Mouse (Mus musculus) thymus, postnatal 4 days (tissue): ENCODE data around the gene Ybx1.
"Not testable (repeated sequence)": the region's sequence is repeated elsewhere in the genome, so short reads cannot be mapped to it uniquely, and the experiment has no call there.

ENCODE experiments used
- DNase-seq: peaks from one replicate; pipeline ENCODE4 v3.0.0; 2021

Gene Ybx1

GRCm38 (mm10) chr4:119294415-119295133 is at the start of gene Ybx1:
TSS of gene Ybx1 (minus strand) at chr4:119294604.
- peak; percentile 99 for DNase-seq

DNA sequence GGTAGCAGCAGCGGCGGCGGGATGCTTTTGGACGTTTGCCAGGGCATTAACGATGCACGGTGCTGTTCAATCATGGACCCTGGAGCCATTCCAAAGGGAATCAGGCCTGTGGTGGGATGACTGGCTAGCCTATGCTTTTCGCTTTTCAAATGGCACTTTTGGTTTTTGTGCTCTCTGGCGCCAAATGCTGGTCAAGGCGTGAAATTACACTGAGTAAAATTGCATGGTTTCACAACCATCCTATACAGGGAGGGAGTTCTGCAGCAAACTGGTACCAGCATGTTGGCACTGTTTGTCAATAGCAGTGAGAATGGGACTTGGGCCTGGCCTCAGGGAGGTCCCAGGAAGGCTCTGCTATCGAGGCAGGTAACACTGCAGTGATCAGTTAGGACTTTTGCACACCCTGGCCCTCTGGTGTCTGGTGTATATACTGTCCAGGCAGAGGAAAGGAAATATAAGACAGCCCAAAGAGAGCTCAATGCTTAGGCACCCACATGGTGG is 44.5 kb upstream of the Ybx1 start:
- peak; percentile 69 for DNase-seq

GRCm38 (mm10) chr4:119338422-119338821 is 44.0 kb upstream of the Ybx1 start:
- DNase-seq = no peak

- DNase-seq = no peak
Measured at GRCm38 (mm10) chr4:119333487-119333886, 39.1 kb upstream of the Ybx1 start.

GRCm38 (mm10) chr4:119320896-119321550 is 26.6 kb upstream of the Ybx1 start:
- DNase-seq = peak; percentile 19

DNA sequence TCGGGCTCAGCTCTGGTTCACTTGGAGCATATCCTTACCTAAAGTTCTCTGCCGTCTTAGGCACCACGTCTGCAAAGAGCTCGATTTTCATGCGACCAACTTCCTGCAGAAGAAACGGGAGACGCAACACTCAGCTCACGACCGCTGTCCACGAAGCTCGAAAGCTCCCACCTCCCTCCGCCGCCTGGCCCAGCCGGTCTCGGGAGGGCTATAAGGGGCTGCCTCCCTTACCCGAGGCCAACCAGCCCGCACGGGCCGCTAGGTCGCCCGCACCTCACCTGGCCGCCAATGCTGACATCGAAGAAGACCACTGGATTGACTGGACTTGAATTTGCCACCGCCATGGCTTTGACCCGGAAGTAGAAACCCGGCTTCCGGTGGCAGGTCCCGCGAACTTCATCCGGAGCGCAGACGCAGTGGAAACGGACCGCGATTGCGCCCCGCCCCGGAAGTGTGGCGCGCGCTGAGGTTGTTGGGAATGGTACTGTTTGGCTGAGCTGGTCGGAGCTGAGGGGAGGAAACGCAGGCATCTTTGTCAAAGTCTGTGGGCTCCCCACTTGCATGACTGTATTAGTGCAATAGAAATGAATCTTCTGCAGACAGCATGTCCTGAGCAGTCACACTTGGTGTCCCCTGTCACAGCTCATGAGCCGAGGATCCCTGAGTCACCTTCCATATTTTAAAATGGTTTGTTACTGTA is 25.9 kb upstream of the Ybx1 start, which contains the start of gene Ppih:
Gene Ppih, minus strand, starts transcription at position 416 of the 700 bp plus-strand sequence.
- DNase-seq = peak; percentile 97

- DNase-seq = no peak
Measured at GRCm38 (mm10) chr4:119313756-119314155, 19.4 kb upstream of the Ybx1 start.

GRCm38 (mm10) chr4:119305418-119305817 is 11.0 kb upstream of the Ybx1 start:
- DNase-seq = no peak

GRCm38 (mm10) chr4:119303291-119303690 is 8.9 kb upstream of the Ybx1 start:
- DNase-seq = no peak

- DNase-seq = no peak
Measured at GRCm38 (mm10) chr4:119301777-119302176, 7.4 kb upstream of the Ybx1 start.

DNA sequence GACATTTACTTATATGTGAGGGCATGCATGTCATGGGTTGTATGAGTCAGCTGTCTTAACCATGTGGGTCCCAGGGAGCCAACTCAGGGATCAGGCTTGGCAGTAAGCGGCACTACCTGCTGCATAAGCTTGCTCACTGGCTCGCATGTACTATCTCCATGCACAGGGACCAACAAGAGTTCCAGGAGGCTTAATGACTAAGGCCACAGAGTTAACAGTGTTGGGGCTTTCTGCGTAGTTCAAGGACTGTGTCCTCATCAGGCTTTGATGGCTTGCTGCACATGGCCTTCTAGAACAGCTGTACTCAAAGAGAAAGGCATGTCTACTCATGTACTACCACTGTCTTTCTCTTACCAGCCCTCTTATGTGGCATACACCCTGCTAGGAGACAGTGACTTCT is 6.4 kb upstream of the Ybx1 start:
- no peak for DNase-seq

- no peak for DNase-seq
Measured at GRCm38 (mm10) chr4:119297361-119297760, 3.0 kb upstream of the Ybx1 start.

GRCm38 (mm10) chr4:119295134-119295453 is 690 bp upstream of the Ybx1 start:
- DNase-seq = no peak

GRCm38 (mm10) chr4:119293574-119294258 is 688 bp downstream of the Ybx1 start:
- DNase-seq = peak; percentile 66

- peak; percentile 64 for DNase-seq
Measured at GRCm38 (mm10) chr4:119292771-119293573, 1.4 kb downstream of the Ybx1 start.

GRCm38 (mm10) chr4:119291921-119292320 is 2.5 kb downstream of the Ybx1 start:
- DNase-seq = no peak

- no peak for DNase-seq
Measured at GRCm38 (mm10) chr4:119285336-119285735, 9.1 kb downstream of the Ybx1 start.

DNA sequence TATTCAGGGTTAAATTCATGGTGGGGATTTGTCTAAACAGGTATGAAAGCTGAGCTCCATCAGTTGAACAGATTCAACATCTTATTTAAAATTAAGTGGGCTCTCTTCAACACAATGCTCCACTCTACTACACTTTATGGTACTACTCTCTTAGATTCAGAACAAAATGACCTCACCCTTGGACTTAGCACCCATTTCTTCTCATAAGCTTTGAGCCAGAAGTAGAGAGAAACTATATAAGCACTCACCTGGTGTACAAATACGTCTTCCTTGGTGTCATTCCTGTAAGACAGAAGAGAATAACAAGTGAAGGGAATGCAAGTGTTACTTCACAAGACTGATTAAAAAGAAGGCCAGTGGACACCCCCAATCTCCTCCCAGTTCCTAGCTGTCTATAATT is 9.5 kb downstream of the Ybx1 start:
- DNase-seq = no peak

DNA sequence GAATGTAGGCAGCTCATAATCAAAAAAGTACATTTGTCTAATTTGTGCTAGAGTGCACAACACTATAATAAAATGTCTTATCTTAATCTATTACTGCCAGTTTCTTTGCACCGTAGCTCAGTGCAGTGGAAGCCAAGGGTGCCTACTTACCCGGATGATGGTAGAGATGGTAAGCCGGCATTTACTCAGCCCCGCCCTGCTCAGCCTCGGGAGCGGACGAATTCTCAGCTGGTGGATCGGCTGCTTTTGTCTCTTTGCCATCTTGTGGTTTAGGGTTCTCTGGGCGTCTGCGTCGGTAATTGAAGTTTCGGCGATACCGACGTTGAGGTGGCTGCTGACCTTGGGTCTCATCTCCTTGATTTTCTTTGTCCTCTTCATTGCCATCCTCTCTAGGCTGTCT is 15.6 kb downstream of the Ybx1 start:
- DNase-seq = not testable (repeated sequence)

- DNase-seq = no peak
Measured at GRCm38 (mm10) chr4:119275726-119276125, 18.7 kb downstream of the Ybx1 start.

GRCm38 (mm10) chr4:119275226-119275625 is 19.2 kb downstream of the Ybx1 start:
- no peak for DNase-seq

- DNase-seq = no peak
Measured at GRCm38 (mm10) chr4:119274627-119275026, 19.8 kb downstream of the Ybx1 start.
